Mouse (Mus musculus) frontal cortex, adult (tissue): ENCODE data around the gene Nmb.

Experiments
- ATAC-seq: cut with Nextera tagmentation; 2 replicates; pipeline ENCODE4 v1.9.2; 2017; ENCODE audit warnings: mild to moderate bottlenecking, moderate library complexity, mixed read lengths; ENCODE audit not compliant: low TSS enrichment

The Nmb gene

GRCm38 (mm10) chr7:80897721-80898120, 7.2 kb downstream of the Nmb start:
- no peak for ATAC-seq

DNA sequence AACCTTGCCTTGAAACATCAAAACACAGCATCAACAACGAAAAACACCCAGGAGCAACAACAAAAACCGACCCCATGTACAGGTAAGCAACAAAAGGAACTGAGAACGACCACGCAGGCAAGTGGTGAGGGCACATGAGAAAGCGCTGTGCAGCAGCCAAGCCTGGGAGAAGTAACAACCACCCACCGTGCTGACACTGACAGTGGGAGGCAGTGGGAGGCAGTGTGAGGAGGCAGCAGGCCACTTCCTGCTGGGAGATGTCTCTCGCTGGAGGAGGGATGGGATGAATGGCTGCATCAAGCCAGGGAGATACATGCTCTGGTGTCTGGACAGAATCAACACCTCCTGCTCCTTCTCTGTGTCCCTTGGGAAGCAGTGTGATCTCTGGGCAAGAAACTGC, 7.7 kb downstream of the Nmb start:
- ATAC-seq, result peak; percentile 47; the same call in 1 of the 2 replicates

GRCm38 (mm10) chr7:80894815-80895519, 9.9 kb downstream of the Nmb start:
- ATAC-seq, result 0 out of 2 replicates have a peak, but pooled peaks have one; percentile 20

DNA sequence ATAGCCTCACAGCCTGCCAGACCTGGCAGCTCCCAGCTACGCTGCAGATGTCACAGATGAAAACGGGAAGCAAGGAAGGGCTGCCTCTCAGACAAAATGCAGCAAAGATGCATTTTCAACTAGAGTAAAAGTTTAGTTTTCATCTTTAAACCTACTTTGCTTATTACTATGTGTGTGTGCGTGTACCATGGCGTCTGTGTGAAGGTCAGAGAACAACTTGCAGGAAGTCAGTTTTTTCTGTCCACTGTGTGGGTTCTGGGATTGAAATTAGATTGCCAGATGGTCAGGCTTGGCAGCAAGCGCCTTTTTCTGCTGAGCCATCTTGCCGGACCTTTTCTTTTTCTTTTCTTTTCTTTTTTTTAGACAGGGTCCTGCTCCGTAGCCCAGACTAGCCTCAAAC, 10.7 kb downstream of the Nmb start:
- no peak for ATAC-seq

DNA sequence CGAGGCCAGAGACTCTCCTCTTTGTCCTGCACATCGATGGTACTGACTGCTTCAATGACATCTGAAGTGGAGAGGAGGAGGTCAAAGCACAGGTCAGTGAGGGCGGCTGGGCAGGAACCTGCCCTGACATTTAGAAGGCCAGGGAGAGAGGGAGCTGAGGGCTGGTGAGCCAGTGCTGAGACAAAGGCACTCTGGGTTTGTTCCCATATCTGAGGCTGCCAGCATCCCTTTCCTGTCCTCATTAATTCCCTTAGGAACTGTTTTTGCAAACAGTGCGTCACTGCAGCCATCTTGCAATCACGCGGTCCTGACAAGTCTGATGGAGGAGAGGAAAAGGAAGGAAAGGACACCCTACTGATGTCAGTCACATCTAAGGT, 11.1 kb downstream of the Nmb start:
- no peak for ATAC-seq

GRCm38 (mm10) chr7:80893086-80893752, 11.7 kb downstream of the Nmb start:
- no peak for ATAC-seq

DNA sequence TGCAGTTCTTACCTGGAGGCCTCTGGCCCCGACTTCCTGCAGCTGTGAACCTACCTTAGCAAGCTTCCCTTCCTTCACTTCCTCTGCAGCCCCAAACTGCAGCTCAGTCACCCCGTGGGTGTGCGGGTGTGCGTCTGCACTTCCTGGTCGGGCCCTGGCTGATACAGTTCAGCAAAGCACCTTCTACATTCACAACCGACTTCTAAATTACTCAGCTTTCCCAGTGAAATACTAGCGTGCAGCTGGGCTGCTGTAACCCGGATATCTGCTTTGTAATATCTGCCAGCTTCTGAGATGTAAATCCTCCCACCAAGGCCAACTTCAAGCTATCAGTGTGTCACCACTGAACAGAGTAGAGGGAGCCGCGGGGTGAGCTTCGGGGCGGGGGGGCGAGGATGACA, 15.0 kb downstream of the Nmb start:
- no peak for ATAC-seq

DNA sequence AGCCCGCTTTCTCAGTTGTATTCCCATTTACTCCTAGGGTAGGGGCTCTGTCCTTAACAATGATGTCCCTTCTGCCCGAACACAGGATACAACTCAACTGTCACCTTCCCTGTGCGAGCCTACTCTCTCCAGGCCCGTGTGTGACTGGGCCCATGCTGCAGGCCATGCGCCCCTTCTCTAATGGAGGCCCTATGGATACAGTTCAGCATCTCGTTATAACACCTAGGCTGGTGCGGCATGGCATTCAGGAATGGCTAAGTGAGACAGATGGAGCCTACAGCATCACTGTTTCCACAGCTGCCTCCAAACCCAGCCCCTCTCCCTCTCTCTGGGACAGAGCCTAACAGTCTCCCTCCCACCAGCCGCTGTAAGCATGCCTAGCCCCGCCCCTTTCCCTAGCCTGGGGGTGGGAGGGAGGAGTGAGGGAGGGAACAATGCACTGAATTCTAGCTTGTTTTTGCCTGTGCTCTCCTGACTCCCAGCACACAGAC, 15.8 kb downstream of the Nmb start:
- peak; percentile 78 for ATAC-seq

DNA sequence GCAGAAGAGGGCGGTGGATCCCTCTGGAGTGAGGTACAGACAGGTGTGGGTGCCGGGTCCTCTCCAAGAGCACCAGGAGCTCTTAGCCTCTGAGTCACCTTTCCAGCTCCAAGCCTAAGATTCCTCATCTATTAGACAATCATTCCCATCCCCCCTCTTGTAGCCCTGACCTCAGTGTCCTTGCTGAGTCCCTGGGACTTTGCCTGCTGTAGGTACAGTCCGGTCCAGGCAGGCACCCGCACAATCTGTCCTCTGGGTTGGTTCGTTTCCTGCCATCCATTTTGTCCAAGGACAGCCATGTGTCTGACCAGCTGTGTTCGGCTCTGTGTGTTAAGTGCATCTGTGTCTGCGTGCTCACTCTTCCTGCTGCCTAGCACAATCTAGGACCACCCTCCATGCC, 16.3 kb downstream of the Nmb start:
- no peak; the same call in 1 of the 2 replicates for ATAC-seq

GRCm38 (mm10) chr7:80885666-80886065, 19.2 kb downstream of the Nmb start:
- ATAC-seq, result no peak

DNA sequence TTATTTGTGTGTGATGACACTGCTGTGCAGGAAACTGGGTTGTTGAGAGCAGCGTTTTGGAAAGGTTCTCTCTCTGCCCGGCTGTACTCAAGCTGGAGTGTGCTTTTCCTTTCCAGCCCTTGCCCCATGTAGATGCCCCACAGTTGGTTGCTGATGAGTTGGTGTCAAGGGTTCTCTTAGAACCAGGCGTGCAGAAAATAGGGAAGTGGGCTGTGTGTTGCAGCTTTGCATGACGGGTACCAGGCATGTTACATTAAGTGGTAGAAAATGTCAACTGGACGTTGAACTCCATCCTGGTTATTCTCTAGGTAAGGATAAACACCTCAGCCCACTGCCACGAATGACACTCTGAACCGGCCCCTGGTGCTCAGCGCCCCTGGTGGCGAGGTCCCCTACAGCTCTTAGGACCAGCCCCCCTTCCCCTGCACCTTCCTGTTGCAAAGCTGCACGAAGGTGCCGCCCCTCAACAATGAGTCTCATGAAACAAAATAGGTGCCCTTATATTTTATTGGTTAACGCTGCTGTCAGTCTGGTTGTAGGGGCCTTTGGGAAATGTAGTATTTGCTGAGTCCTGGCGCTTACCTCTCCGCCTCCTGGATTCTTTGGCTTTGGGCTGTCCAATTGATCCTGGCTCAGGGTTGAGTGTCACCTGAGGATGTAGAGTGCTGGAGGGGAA, 21.9 kb downstream of the Nmb start:
- ATAC-seq, result peak; percentile 97

DNA sequence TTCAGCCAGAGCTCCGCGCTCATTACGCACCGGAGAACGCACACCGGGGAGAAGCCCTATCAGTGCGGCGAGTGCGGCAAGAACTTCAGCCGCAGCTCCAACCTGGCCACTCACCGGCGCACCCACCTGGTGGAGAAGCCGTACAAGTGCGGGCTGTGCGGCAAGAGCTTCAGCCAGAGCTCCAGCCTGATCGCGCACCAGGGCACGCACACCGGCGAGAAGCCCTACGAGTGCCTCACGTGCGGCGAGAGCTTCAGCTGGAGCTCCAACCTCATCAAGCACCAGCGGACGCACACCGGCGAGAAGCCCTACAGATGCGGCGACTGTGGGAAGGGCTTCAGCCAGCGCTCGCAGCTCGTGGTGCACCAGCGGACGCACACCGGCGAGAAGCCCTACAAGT, 29.1 kb downstream of the Nmb start:
- ATAC-seq, result no peak

- no peak for ATAC-seq
Measured at GRCm38 (mm10) chr7:80873631-80874030, 31.2 kb downstream of the Nmb start.

DNA sequence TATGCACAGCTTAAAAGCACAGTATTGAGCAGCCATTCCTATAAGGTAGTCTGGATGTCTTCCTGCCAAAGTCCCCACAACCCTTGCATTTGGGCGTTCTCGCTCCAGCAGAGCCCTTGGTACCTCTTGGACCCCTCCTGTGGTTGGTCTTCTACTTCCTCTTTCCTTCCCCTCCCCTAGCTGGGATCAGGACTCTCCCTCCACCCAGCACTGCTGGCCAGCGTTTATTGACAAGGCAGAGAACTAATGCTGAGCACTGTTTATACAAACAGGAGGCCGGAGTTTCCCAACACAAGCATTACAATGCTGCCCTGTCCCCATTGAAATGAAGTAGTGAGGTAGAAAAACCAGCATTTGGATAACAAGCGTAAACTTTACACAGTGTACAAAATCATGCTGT, 31.8 kb downstream of the Nmb start:
- ATAC-seq, result no peak

- no peak for ATAC-seq
Measured at GRCm38 (mm10) chr7:80868686-80869085, 36.2 kb downstream of the Nmb start.

GRCm38 (mm10) chr7:80866514-80867147, 38.2 kb downstream of the Nmb start:
- ATAC-seq, result no peak

DNA sequence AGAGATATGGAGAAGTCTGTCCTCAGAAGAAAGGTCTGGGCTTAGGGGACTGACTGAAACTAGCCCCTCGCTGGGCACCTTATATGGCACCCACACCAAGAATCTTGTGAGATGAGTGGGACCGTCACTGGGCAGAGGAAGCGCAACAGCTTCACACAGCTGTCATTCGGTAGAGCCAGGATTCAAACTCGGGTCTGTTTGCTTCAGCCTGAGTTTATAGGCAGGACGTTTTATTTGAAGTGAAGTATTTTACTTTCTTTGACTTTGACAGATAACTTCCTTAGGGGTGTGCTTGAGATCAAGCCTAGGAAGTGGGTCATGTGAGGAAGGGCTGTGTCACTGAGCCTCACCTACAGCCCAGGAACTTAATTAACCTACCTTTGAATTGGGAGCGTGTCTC, 39.4 kb downstream of the Nmb start:
- ATAC-seq, result no peak

DNA sequence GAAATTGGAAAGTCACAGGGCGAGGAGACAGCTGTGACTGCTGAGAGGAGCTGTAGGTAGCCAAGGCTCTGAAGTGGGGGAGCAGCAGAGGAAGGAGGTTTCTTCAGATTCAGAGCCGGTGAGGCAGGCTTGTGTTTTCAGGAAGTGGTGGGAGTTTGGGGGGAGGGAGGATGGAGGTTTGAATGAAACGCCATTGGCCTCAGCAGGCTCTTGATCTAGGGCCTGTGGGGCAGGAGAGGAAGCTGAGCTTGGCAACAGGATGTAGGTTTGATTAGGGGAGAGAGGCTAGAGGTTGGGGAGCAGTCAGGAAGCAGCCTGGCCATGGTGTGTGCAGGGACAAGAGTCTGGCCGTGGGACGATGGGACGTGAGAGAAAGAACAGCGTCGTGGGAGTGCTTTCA, 40.0 kb downstream of the Nmb start:
- ATAC-seq, result peak; percentile 31; the same call in 1 of the 2 replicates

GRCm38 (mm10) chr7:80864151-80864550, 40.7 kb downstream of the Nmb start:
- no peak for ATAC-seq

GRCm38 (mm10) chr7:80863520-80863919, 41.4 kb downstream of the Nmb start:
- no peak for ATAC-seq

DNA sequence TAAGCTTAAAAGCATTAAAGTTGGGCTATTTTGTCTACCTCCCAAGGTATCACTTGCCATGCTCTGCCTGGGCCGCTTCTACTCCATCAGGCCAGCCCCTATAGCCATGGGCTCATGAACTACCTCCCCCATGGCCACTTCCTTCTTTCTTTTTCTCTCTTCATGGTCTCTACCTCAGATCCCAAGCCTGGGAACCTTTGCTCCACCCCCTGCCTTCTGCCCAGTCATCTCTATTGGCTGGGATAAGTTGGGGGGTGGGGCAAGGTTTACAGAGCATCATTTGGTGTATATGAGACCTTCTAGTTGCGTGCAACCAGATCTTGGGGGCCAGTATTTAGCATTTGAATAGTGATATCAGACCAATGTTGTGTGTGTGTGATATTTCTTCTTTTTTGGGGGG, 42.4 kb downstream of the Nmb start:
- ATAC-seq, result no peak

GRCm38 (mm10) chr7:80860729-80861274, 44.1 kb downstream of the Nmb start, which contains the start of gene Zscan2:
TSS of gene Zscan2 (plus strand) at chr7:80860920.
- peak; percentile 95 for ATAC-seq
